Mouse (Mus musculus): ENCODE results near the gene Krt15.

Krt15 gene

DNA sequence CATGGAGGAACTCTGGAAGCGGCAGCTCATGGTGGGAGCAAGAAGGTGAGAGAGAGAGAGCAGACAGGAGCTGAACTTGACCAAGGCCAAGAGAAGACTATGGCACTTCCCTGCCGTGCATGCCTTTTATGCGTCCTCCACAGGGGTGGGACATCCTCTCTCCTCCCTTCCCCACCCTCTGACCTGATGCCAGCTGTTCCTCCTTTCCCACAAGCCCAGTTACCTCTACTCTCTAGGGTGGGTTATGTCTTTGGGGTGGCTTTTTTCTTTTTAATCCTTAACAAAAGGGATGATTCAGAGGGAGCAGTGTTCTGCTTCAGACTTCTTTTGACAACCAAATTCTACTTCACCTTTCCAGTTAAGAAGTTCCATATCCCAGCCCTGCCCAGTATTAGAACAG lies 14.3 kb downstream of the Krt15 start, which contains the start of gene Krt13:
TSS of gene Krt13 (minus strand) at position 101 of the 400 bp plus-strand sequence.
- no peak for DNase-seq

DNA sequence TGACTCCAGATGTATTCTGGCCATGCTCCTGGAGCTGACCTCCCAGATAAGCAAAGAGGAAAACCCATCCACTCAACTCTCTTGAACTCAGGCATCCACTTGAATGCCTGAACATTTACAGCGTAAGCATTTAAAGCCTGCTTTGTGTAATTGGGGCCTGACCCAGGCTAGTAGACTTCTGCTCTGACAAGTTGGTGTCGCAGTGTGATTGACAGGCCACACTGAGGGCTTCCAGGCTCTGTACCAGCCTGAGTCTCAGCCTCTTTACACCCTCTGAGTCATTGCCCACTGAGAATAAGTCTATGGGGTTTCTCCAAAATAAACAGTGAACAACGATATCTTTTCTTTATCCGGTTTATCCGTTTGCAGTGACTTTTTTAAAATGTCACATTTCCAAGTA lies 15.4 kb downstream of the Krt15 start:
- no peak for DNase-seq

DNA sequence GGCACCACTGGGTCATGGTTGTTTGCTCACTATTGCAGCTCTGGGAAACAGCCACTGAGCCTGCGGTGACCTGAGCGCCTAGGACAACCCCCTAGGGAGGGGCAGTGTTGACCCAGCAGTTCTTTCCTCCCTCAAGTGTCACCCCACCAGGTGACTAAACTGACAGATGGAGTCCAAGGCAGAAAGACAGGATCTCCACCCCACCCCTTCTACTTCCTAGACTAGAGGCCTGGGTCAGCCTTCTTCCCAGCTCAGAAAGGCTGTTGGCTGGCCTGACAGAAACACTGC lies 22.0 kb downstream of the Krt15 start:
- DNase-seq, result no peak

DNA sequence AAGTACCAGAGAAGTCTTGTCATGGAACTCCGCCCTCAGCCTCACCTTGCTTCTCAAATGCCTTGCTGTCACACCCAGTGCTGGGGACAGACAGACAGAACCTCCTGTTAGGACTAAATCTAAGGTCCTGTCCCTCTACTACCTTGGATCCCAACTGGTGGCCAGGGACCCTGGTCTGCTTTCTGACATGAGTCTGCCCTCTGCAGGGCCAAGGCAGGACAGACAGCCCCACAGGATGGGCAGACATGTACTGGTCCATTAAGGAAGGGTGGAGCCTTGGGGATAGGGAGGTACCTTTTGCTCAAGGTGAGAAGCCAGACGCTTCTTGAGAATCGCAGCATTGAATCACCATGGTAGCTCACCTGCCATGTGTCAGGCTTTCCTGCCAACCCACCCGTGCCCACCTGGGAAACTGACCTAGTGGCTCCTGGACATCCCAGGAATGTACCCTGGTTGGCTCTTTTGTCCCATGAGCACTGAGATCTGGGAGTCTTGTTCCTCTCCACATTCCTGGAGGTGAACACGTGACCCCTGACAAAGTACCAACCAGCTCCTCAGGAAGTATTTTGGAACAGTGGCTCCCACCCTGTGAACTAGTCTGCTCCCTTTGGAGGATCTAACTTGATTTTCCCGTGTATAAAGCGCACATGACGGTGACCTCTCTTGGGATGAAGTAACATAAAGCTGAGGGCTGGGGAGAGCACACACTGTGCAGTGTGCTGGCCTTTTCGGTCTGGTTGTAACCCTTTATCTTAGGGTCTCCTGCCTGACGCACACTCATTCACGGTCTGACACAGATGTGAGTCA lies 22.6 kb downstream of the Krt15 start:
- no peak for DNase-seq

DNA sequence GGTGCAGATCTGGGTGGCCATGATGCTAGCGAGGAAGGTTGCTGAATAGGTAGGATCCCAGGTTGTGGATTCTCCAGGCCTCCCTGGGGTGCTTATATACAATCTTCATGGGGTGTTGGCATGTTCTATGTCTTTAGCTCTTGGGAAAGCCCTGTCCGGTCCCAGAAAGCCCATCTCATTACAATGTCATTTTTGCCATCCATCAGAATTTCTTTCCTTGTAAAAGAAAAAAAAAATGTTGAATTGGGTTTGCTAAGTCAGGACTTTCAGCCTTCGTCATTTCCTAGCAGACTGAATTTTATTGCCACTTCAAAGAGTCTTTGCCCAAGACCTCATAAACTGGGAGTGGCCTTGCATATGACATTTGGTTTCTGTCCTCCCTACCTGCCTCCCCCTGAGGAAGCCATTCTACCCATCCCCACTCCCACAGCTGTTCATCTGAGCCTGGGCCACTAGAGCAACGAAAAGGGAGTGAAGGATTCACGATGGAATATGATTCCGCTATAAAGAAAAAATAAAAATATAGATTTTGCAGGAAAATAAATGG lies 30.1 kb downstream of the Krt15 start, which contains the start of gene Krt36:
TSS of gene Krt36 (minus strand) at position 51 of the 547 bp plus-strand sequence.
- DNase-seq, result no peak

DNA sequence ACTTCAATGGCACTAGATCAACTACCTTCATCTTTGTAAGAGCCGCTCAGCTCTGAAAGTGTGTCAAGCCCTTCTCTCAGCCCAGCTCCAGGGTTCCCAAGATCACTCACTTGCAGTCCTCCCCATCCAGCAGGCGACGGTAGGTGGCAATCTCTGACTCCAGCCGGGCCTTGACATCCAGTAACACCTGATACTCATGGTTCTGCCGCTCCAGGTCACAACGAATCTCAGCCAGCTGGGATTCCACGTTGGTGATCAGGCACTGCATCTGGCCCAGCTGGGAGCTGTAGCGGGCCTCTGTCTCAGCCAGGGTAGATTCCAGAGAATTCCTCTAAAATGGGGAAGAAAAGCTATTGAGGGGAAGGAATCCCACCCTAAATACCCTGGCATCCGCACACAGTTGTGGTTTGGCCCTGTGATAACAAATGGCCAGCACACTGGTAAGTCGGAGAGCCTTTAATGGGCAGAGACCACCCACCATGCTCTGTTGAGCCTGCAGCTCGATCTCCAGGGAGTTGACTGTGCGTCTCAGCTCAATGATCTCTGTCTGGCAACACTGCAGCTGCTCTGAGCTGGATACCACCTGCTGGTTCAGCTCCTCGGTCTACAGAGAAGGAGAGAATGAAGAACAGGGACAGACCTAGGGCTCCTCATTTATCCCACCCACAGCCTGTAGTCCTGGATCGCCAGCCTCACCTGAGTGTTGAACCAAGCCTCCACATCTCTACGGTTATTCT lies 32.9 kb downstream of the Krt15 start:
- no peak for DNase-seq

DNA sequence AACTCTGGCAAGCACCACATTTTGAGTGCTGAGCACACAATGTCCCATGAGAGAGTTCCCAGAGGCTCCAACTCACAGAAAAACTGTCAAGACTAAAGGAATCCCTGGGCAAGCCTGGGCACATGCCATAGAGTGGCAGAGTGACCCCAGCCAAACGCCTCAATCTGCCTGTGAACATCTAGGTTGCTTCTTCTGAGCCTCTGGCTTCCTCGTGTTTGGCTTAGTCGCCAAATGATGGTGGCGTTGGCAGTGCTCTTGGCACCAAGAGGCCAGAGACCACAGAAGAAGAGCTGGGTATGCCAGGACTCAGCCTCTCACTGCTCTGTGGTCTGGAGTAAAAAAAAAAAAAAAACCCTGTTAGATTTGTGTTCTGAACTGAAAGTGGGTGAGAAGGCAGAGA lies 35.3 kb downstream of the Krt15 start:
- DNase-seq, result no peak

DNA sequence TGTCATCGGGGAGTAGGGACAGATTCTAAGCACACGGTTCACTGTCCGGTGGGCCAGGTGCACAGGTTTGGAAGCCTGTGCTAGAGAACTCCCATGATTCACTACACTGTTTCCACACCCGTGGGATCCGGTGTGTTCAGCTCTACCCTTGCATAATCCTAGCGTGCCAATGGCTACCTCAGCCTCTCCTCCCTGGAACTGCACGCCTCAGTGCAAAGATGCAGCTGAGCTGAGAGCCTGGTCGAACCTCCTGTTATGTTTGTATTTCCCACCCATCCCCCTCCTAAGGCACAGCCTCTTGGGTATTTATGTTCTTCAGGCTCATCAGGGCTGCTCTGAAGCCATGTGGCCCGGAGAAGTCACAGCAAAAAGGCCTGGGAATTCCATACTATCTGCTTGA lies 37.9 kb downstream of the Krt15 start:
- no peak for DNase-seq

DNA sequence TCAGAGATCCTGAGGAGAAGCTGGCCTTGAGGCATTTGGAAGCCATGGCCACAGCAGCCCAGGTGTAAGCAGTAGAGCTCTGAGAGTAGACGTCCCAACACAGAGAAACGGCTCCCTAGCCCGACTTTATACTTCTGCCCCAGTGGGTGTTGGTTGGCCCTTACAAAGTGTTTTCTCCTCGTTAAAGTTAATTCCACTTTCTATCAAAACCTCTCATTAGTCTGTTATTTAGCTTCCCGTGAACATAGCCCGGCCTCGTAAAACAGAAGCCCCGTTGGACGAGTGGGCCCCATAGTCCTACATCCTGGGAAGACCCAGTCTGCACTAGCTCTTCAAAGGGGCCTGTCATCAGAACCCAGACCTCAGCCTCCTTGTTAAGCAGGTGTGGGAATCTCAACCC lies 39.6 kb downstream of the Krt15 start, which contains the start of gene Krt35:
TSS of gene Krt35 (minus strand) at position 101 of the 400 bp plus-strand sequence.
- DNase-seq, result no peak

DNA sequence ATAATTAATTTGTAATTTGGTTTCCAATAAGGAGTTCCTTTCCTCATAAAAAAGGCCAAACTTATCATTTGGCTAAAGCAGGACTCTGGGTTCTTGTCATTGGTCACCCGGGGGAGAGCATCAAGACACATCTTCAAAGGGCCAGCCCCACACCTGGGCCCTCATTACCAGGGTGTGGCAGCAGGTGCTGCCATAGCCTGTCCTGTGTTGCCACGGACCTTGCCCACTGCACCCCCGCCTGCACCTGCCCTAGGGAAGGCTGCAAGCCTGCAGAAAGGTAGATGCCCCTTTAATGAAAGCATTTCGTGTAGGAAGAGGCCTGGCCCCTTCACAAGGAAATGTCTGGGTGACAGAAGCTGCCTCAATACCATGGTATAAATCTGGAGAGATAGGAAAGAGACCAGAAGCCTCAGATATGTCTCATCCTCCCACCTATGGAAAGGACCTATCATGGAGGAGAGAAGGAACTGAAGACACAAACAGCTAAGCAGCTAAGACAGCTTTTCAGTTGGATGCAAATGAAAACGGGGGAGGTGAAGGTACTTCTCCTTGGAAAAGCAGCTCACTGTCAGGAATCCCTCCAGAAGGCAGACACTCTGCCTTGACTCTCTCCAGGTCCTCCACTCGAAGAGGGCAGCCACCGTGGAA lies 47.2 kb downstream of the Krt15 start:
- no peak for DNase-seq

DNA sequence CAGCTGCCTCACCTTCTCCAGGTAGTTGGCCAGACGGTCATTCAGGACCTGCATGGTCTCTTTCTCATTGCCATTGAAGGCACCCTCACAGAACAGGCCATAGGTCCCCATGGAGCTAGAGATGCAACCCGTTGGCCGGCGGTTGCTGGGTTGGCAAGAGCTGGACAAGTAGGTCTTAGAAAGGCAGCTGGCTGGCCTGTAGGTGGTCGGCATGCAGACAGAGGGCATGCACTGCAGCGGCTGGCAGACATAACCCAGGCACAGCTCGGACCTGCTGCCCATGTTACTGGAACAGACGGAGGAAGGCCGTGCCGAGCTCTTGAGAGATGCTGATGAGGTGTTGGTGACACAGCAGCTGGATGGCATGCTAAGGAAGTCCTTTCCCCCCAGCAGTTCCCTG lies 47.9 kb downstream of the Krt15 start, which contains the start of gene Krt32:
TSS of gene Krt32 (minus strand) at position 366 of the 400 bp plus-strand sequence.
- no peak for DNase-seq

Data from kidney, adult 18-20 months (tissue).